Mouse (Mus musculus): ENCODE measurements around the gene Ccr8. TPM values are rescaled to one million over a fixed set of nuclear protein-coding genes. Genes with fewer than 3 reads are reported as not detected.

Gene Ccr8
- polyA plus RNA-seq, 1 experiment from 2014 or later = not detected

DNA sequence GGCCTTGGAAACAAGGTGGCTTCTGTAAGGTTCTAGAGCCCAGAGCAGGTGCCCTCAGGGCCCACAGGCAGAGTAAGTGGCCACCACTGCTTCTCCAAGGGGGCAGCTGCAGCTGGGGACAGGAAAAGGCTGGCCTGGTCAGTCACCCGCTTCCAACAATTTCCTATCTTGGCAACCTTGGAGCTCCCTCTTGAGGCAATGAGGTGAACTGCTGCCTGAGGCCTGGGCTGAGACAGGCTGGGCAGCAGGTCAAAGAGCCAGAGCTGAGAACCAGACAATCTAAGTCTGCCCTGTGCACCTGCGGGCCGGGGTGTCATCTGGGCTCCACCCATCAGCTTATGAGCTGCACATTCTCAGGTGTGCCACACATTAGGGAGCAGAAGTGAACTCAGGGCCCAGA, 18.7 kb upstream of the Ccr8 start:
- Histone ChIP-seq H3K36me3 (no peaks in the 10 kb centered on the region), H3K27ac (no peak overlapping the region), H3K27me3 (no peaks in the 10 kb centered on the region), H3K4me2 (no peak overlapping the region), H3K4me1 (0 out of 2 replicates have a peak, but pooled peaks cover 3% of the 10 kb centered on the region), H3K9me3 (replicated peaks) (no peaks in the 10 kb centered on the region), H3K4me3 (replicated peaks) (no peak overlapping the region), H3K9ac (no peak overlapping the region)
- peak; percentile 78; the same call in 1 of the 2 replicates for ATAC-seq (replicated peaks; ENCODE audit: low FRiP score)
- 30% methylated on average over 3 of the region's 3 CpGs for WGBS

GRCm38 (mm10) chr9:120074516-120074915, 17.4 kb upstream of the Ccr8 start:
- Histone ChIP-seq H3K4me2 (no peak overlapping the region), H3K27me3 (no peaks in the 10 kb centered on the region), H3K4me3 (replicated peaks) (no peak overlapping the region), H3K9ac (no peak overlapping the region), H3K36me3 (no peaks in the 10 kb centered on the region), H3K9me3 (replicated peaks) (no peaks in the 10 kb centered on the region), H3K27ac (no peak overlapping the region), H3K4me1 (0 out of 2 replicates have a peak, but pooled peaks cover 3% of the 10 kb centered on the region)
- ATAC-seq (replicated peaks; ENCODE audit: low FRiP score) = no peak
- 81% methylated on average over 7 of the region's 7 CpGs for WGBS

- H3K9ac ChIP-seq = no peak overlapping the region
- 78% methylated on average over 3 of the region's 3 CpGs for WGBS
- no peaks in the 10 kb centered on the region for H3K9me3 ChIP-seq (replicated peaks)
- no peak overlapping the region for H3K27ac ChIP-seq
- H3K4me1 ChIP-seq = no peaks in the 10 kb centered on the region
- H3K27me3 ChIP-seq = no peaks in the 10 kb centered on the region
- H3K4me3 ChIP-seq (replicated peaks) = no peak overlapping the region
- H3K36me3 ChIP-seq = no peaks in the 10 kb centered on the region
- ATAC-seq (replicated peaks; ENCODE audit: low FRiP score) = no peak
- no peak overlapping the region for H3K4me2 ChIP-seq
These were observed 13.7 kb upstream of the Ccr8 start for GRCm38 (mm10) chr9:120078241-120078640.

GRCm38 (mm10) chr9:120079901-120080300, 12.0 kb upstream of the Ccr8 start:
- Histone ChIP-seq H3K4me3 (replicated peaks) (no peak overlapping the region), H3K9ac (no peak overlapping the region), H3K27me3 (no peaks in the 10 kb centered on the region), H3K36me3 (no peaks in the 10 kb centered on the region), H3K4me1 (no peaks in the 10 kb centered on the region), H3K9me3 (replicated peaks) (no peaks in the 10 kb centered on the region), H3K27ac (no peak overlapping the region), H3K4me2 (no peak overlapping the region)
- no peak for ATAC-seq (replicated peaks; ENCODE audit: low FRiP score)
- 70% methylated on average over 7 of the region's 7 CpGs for WGBS

- no peaks in the 10 kb centered on the region for H3K4me1 ChIP-seq
- H3K27me3 ChIP-seq = no peaks in the 10 kb centered on the region
- no peak overlapping the region for H3K27ac ChIP-seq
- no peaks in the 10 kb centered on the region for H3K9me3 ChIP-seq (replicated peaks)
- 77% methylated on average over 8 of the region's 8 CpGs for WGBS
- no peak overlapping the region for H3K4me3 ChIP-seq (replicated peaks)
- H3K36me3 ChIP-seq = no peaks in the 10 kb centered on the region
- no peak overlapping the region for H3K9ac ChIP-seq
- ATAC-seq (replicated peaks; ENCODE audit: low FRiP score) = no peak
- no peak overlapping the region for H3K4me2 ChIP-seq
These were observed 11.3 kb upstream of the Ccr8 start for GRCm38 (mm10) chr9:120080546-120081108.

DNA sequence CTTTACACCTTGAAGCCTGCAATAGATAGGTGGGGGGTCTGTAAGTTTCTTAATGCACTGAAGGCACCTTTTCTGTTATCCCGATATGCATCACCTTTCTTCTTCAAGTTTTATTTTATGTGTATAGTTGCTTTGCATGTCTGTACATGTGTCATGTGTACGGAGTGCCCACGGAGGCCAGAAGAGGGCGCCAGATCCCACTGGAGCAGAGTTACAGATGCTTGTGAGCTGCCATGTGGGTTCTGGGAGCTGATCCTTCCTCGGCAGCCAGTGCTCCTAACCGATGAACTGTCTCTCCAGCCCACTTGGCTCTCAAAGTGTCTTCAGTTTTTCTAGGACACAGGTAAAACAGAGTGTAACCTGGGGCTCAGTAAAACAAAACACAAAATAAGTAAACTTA, 10.7 kb upstream of the Ccr8 start:
- no peak overlapping the region for H3K27ac ChIP-seq
- H3K9me3 ChIP-seq (replicated peaks) = no peaks in the 10 kb centered on the region
- no peak overlapping the region for H3K4me2 ChIP-seq
- no peaks in the 10 kb centered on the region for H3K27me3 ChIP-seq
- no peaks in the 10 kb centered on the region for H3K36me3 ChIP-seq
- no peak overlapping the region for H3K9ac ChIP-seq
- 74% methylated on average over 6 of the region's 6 CpGs for WGBS
- H3K4me1 ChIP-seq = no peaks in the 10 kb centered on the region
- H3K4me3 ChIP-seq (replicated peaks) = no peak overlapping the region
- no peak for ATAC-seq (replicated peaks; ENCODE audit: low FRiP score)

- 83% methylated on average over 5 of the region's 5 CpGs for WGBS
- Histone ChIP-seq H3K27ac (no peak overlapping the region), H3K27me3 (no peaks in the 10 kb centered on the region), H3K4me1 (no peaks in the 10 kb centered on the region), H3K9ac (no peak overlapping the region), H3K9me3 (replicated peaks) (no peaks in the 10 kb centered on the region), H3K36me3 (no peaks in the 10 kb centered on the region), H3K4me2 (no peak overlapping the region), H3K4me3 (replicated peaks) (no peak overlapping the region)
- no peak for ATAC-seq (replicated peaks; ENCODE audit: low FRiP score)
These were observed 9.9 kb upstream of the Ccr8 start for GRCm38 (mm10) chr9:120081967-120082366.

DNA sequence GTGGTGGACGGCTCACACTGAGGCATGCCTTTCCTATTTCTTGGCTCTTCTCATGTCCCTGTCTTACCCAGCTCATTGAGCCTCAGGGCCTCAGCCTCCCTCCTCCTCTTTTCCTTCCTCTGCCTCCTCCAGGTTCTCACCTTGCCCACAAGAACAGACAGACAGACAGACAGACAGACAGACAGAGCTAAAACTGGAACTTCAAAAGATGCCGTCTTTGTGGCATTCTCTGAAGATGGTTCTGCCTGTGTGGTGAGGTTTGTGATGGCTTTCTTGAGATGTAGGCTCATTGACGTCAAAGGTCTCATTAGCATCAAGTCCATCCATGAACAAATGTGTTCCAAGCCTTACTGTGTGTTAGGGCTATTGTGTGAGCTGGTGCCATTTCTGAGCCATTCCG, 9.2 kb upstream of the Ccr8 start:
- no peaks in the 10 kb centered on the region for H3K36me3 ChIP-seq
- H3K27me3 ChIP-seq = no peaks in the 10 kb centered on the region
- H3K27ac ChIP-seq = no peak overlapping the region
- no peak overlapping the region for H3K9ac ChIP-seq
- H3K4me1 ChIP-seq = no peaks in the 10 kb centered on the region
- ATAC-seq (replicated peaks; ENCODE audit: low FRiP score) = no peak
- no peak overlapping the region for H3K4me2 ChIP-seq
- WGBS = 78% methylated on average over 4 of the region's 4 CpGs
- H3K9me3 ChIP-seq (replicated peaks) = no peaks in the 10 kb centered on the region
- no peak overlapping the region for H3K4me3 ChIP-seq (replicated peaks)

GRCm38 (mm10) chr9:120083158-120083894, 8.6 kb upstream of the Ccr8 start:
- Histone ChIP-seq H3K27ac (no peak overlapping the region), H3K4me1 (no peaks in the 10 kb centered on the region), H3K9ac (no peak overlapping the region), H3K4me3 (replicated peaks) (no peak overlapping the region), H3K27me3 (no peaks in the 10 kb centered on the region), H3K36me3 (no peaks in the 10 kb centered on the region), H3K9me3 (replicated peaks) (no peaks in the 10 kb centered on the region), H3K4me2 (no peak overlapping the region)
- no peak for ATAC-seq (replicated peaks; ENCODE audit: low FRiP score)
- WGBS = 80% methylated on average over 18 of the region's 18 CpGs

- Histone ChIP-seq H3K9me3 (replicated peaks) (no peaks in the 10 kb centered on the region), H3K9ac (no peak overlapping the region), H3K36me3 (no peaks in the 10 kb centered on the region), H3K4me3 (replicated peaks) (no peak overlapping the region), H3K27ac (no peak overlapping the region), H3K4me1 (no peaks in the 10 kb centered on the region), H3K27me3 (no peaks in the 10 kb centered on the region), H3K4me2 (no peak overlapping the region)
- ATAC-seq (replicated peaks; ENCODE audit: low FRiP score) = no peak
- WGBS = 89% methylated on average over 9 of the region's 9 CpGs
These were observed 7.5 kb upstream of the Ccr8 start for GRCm38 (mm10) chr9:120084406-120084805.

GRCm38 (mm10) chr9:120089125-120089524, 2.8 kb upstream of the Ccr8 start:
- no peaks in the 10 kb centered on the region for H3K36me3 ChIP-seq
- H3K4me3 ChIP-seq (replicated peaks) = no peak overlapping the region
- H3K27me3 ChIP-seq = no peaks in the 10 kb centered on the region
- no peak overlapping the region for H3K9ac ChIP-seq
- no peak for ATAC-seq (replicated peaks; ENCODE audit: low FRiP score)
- no peak overlapping the region for H3K27ac ChIP-seq
- WGBS = 88% methylated on average over 7 of the region's 7 CpGs
- H3K4me2 ChIP-seq = no peak overlapping the region
- H3K9me3 ChIP-seq (replicated peaks) = no peaks in the 10 kb centered on the region
- no peaks in the 10 kb centered on the region for H3K4me1 ChIP-seq

- no peak for ATAC-seq (replicated peaks; ENCODE audit: low FRiP score)
- no peak overlapping the region for H3K27ac ChIP-seq
- H3K27me3 ChIP-seq = no peaks in the 10 kb centered on the region
- no peak overlapping the region for H3K9ac ChIP-seq
- 79% methylated on average over 10 of the region's 10 CpGs for WGBS
- H3K4me1 ChIP-seq = no peaks in the 10 kb centered on the region
- H3K36me3 ChIP-seq = no peaks in the 10 kb centered on the region
- H3K4me3 ChIP-seq (replicated peaks) = no peak overlapping the region
- no peak overlapping the region for H3K4me2 ChIP-seq
- no peaks in the 10 kb centered on the region for H3K9me3 ChIP-seq (replicated peaks)
These were observed 828 bp upstream of the Ccr8 start for GRCm38 (mm10) chr9:120091086-120091485.

DNA sequence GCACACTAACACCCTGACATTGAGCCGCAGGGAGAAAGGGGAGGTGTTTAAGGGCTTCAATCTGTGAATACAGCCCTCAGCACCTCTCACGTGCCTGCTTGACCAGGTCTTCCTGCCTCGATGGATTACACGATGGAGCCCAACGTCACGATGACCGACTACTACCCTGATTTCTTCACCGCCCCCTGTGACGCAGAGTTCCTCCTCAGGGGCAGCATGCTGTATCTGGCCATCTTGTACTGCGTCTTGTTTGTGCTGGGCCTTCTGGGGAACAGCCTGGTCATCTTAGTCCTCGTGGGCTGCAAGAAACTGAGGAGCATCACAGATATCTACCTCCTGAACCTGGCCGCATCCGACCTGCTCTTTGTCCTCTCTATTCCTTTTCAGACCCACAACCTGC, 1.8 kb downstream of the Ccr8 start:
- Histone ChIP-seq H3K27ac (no peak overlapping the region), H3K4me3 (replicated peaks) (no peak overlapping the region), H3K9me3 (replicated peaks) (no peaks in the 10 kb centered on the region), H3K27me3 (no peaks in the 10 kb centered on the region), H3K4me1 (peaks cover 3% of the 10 kb centered on the region; the same call in 1 of the 2 replicates), H3K9ac (no peak overlapping the region), H3K4me2 (no peak overlapping the region), H3K36me3 (no peaks in the 10 kb centered on the region)
- no peak for ATAC-seq (replicated peaks; ENCODE audit: low FRiP score)
- 86% methylated on average over 13 of the region's 13 CpGs for WGBS
